Mouse (Mus musculus): ENCODE results near the gene Prdx6b.

Prdx6b gene

DNA sequence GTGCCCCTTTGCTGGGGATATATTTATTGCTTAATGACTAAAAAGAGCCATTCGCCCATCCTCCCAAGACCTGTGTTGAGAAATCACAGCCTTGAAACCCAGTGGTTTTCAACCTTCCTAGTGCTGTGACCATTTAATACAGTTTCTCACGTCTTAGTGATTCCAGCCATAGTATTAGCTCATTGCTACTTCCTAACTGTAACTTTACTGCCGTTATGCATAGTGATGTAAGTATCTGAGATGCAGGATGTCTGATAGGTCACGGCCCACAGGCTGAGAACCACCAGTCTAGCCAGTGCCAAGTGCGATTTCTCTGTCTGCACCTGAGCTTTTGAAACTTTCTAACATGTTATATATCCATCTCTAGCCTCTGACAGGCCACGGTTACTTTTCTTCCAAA lies 35.0 kb downstream of the Prdx6b start:
- no peak for DNase-seq

DNA sequence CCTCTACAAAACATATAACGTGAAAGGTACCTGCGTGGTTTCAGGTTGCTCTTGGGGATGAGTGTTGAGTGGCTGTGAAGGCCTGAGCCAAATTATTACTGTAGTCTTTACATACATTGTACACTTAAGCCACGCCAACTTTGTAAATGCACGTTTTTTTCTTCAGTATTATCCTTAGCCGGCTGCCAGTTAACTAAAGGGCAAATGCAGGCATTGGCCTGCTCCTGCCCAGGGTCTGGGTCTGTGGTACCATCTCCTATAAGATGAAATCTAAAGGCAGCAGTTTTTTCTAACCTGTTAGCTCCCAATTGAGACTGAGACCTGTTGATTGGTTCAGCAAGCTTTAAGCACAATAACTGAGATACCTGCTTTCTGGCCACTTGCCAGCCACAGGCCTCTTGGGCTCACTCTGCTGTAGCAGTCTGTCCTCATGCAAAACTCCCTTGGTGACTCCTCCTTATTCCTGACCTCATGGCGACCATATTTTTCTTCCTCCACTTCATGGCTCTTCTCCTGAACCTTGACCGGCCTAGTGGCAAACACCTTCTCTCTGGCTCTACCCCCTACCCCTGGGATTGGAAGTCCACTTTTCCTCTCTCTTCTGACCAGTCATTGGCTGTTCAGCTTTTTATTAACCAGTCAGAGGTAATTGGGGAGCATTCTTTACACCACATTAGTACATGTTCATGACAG lies 36.8 kb downstream of the Prdx6b start:
- no peak for DNase-seq

DNA sequence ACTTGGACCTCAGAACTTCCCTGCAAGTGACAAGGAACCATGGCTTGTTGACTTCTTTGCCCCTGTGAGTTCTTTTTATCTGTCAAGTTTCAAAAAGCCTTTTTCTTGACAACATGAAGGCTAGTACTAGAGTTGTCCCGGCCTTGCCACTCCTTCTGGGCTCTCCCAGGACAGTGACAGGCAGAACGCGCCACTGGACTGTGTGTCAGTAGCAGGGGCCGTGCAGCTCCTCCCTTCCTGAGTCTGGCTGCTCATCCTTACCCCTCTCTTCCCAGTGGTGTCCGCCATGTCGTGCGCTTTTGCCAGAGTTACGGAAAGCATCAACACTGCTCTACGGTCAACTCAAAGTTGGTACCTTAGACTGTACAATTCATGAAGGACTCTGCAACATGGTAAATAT lies 48.3 kb downstream of the Prdx6b start:
- DNase-seq = no peak
